Mouse (Mus musculus) hindbrain, embryonic 14.5 days (tissue): Measurements from ENCODE around the gene E2f1. TPM values are rescaled to one million over a fixed set of nuclear protein-coding genes. Genes with fewer than 3 reads are reported as not detected.

ENCODE experiments used
- ATAC-seq: fragments of 200-750 bp; cut with Nextera tagmentation; 2 replicates; pipeline ENCODE4 v1.8.0; 2017; ENCODE audit warnings: moderate number of reproducible peaks, mild to moderate bottlenecking, moderate TSS enrichment, moderate library complexity; ENCODE audit not compliant: low FRiP score
- DNase-seq: peaks from one replicate; pipeline ENCODE4 v3.0.0-alpha.2; 2015; ENCODE audit warnings: low spot score
- H3K27ac ChIP-seq: fragments of 300-500 bp; sonication (generic); 2 replicates; pipeline ENCODE4 v1.5.1; 2014; ENCODE audit warnings: mild to moderate bottlenecking, moderate library complexity
- H3K27me3 ChIP-seq: fragments of 300-500 bp; sonication (generic); 2 replicates; pipeline ENCODE4 v1.6.1; 2014; ENCODE audit warnings: mild to moderate bottlenecking, low read length, mixed read lengths; ENCODE audit not compliant: control insufficient read depth, insufficient read depth
- H3K36me3 ChIP-seq: fragments of 300-500 bp; sonication (generic); replicated peaks from 2 replicates; pipeline ENCODE4 v1.6.1; 2014; ENCODE audit not compliant: control insufficient read depth, insufficient read depth
- H3K4me1 ChIP-seq: fragments of 300-500 bp; sonication (generic); replicated peaks from 2 replicates; pipeline ENCODE4 v1.6.1; 2014; ENCODE audit warnings: antibody characterized with exemption, low read length, mixed read lengths; ENCODE audit not compliant: control insufficient read depth, insufficient read depth
- H3K4me2 ChIP-seq: fragments of 300-500 bp; sonication (generic); replicated peaks from 2 replicates; pipeline ENCODE4 v1.6.1; 2014; ENCODE audit warnings: mild to moderate bottlenecking, moderate library complexity
- H3K4me3 ChIP-seq: fragments of 300-500 bp; sonication (generic); replicated peaks from 2 replicates; pipeline ENCODE4 v1.5.1; 2014; ENCODE audit warnings: mild to moderate bottlenecking, low read length
- H3K9ac ChIP-seq: fragments of 300-500 bp; sonication (generic); 2 replicates; pipeline ENCODE4 v1.6.1; 2014
- H3K9me3 ChIP-seq: fragments of 300-500 bp; sonication (generic); 2 replicates; pipeline ENCODE4 v1.6.1; 2016; ENCODE audit warnings: low read length; ENCODE audit not compliant: control insufficient read depth
- WGBS: fragments of 180-500 bp; shearing (Covaris S2); extraction: QIAGEN DNeasy Blood & Tissue Kit; methylation state at CpG from one replicate; pipeline ENCODE4 v1.1.7; 2014; 5-methylcytosine and 5-hydroxymethylcytosine counted together
- polyA plus RNA-seq: library from polyadenylated mRNA; unstranded; fragments of >200 nt; fragmentation: Nextera tagmentation; extraction: Ambion mirVana; gene quantifications from 2 replicates; pipeline ENCODE4 v1.2.1, GENCODE M21; 2014

Gene E2f1
- polyA plus RNA-seq, 1 experiment from 2014 or later: 2.2 TPM

DNA sequence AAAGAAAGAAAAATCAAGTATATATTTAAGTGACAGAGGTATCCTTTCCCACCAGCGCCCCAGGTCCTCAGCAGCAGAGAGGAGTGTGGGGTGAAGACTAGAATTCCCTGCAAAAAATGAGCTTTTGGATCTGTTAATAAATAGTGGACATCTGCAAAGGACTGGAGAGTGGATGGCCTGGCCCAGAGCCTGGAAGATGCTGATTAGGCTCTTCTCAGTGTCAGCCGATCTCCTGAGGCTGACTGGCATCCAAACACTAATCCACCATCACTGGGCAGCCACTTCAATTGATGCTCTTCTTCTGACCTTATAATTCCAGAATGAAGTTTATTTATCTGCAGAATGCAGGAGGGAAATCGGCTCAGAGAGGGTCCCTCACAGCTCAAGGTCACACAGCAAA lies 3.3 kb upstream of the E2f1 start:
- DNase-seq (no peak), ATAC-seq (no peak)
- Histone ChIP-seq H3K4me1 (peaks cover 11% of the 10 kb centered on the region), H3K27ac (no peak overlapping the region), H3K9ac (no peak overlapping the region), H3K36me3 (no peaks in the 10 kb centered on the region), H3K9me3 (no peaks in the 10 kb centered on the region), H3K4me3 (no peak overlapping the region), H3K27me3 (no peaks in the 10 kb centered on the region), H3K4me2 (no peak overlapping the region)
- WGBS: 78% methylated on average over 3 of the region's 3 CpGs

DNA sequence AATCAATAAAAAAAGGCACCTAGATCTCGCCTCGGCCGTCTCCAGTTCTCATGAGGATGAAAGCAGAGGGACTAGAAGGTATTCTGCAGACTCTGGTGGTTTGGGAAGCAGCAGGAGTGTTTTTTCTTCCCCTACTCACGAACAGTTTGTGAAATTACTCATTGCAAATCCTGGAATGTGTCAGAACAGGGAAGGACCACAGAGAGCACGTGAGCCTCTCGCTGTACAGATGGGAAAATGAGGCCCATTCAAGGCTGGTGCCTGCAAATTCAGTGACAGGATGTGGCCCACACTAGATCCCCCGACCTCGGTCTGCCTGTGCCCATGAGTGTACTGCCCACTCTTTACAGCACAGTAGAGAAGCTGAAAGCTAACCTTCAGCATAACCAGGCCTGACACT lies 2.3 kb upstream of the E2f1 start:
- 76% methylated on average over 8 of the region's 8 CpGs for WGBS
- H3K36me3 ChIP-seq: no peaks in the 10 kb centered on the region
- no peaks in the 10 kb centered on the region for H3K27me3 ChIP-seq
- no peak overlapping the region for H3K4me2 ChIP-seq
- H3K9me3 ChIP-seq: no peaks in the 10 kb centered on the region
- H3K4me1 ChIP-seq: peaks cover 2% of the 10 kb centered on the region; the same call in 1 of the 2 replicates
- no peak overlapping the region for H3K9ac ChIP-seq
- ATAC-seq: no peak
- no peak for DNase-seq
- H3K27ac ChIP-seq: no peak overlapping the region
- H3K4me3 ChIP-seq: no peak overlapping the region

DNA sequence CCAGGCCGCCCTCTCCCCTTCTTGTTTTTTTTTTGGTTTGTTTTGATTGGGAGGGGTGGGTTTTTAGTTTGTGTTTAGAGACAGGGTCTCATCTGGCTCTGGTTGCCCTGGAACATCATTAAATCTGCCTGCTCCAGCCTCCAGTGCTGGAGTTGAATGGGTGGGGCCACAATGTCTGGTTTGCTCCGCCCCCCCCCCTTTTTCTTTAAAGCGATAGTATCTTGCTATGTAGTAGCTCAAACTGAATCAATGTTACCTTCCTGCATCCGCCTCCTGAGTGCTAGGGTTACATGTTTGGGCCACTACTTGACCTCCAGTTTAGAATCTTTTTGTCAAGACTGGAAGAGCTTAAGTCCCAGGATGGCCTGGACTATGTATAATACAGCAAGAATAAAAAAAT lies 1.6 kb upstream of the E2f1 start:
- DNase-seq (no peak), ATAC-seq (no peak)
- Histone ChIP-seq H3K4me2 (no peak overlapping the region), H3K4me3 (no peak overlapping the region), H3K27me3 (no peaks in the 10 kb centered on the region), H3K36me3 (no peaks in the 10 kb centered on the region), H3K27ac (no peak overlapping the region), H3K9me3 (no peaks in the 10 kb centered on the region), H3K4me1 (0 out of 2 replicates have a peak, but pooled peaks cover 4% of the 10 kb centered on the region), H3K9ac (no peak overlapping the region)
- WGBS: 80% methylated on average over 4 of the region's 4 CpGs

DNA sequence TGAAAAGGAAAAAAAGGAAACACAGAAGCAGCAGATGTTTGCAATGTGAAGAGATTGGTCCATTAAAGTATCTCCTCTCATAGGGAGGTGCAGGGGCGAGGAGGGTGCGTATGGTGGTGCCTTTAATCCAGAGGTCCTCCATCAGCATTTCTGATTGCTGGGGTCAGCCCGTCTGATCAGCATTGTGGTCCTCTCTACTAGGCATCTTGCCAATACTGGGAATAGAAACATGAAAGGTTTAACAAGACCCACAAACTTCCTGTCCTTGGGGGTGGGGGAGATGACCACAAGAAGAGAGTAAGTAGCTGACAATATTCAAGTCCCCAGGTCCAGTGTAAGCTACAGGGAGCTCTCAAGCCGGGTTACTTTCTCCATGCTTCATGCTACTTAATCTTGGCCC lies 974 bp upstream of the E2f1 start:
- 0 out of 2 replicates have a peak, but pooled peaks cover 4% of the 10 kb centered on the region for H3K4me1 ChIP-seq
- H3K36me3 ChIP-seq: no peaks in the 10 kb centered on the region
- no peaks in the 10 kb centered on the region for H3K27me3 ChIP-seq
- no peaks in the 10 kb centered on the region for H3K9me3 ChIP-seq
- H3K9ac ChIP-seq: no peak overlapping the region
- DNase-seq: no peak
- peak overlapping the region; percentile 50; the same call in 1 of the 2 replicates for H3K27ac ChIP-seq
- H3K4me3 ChIP-seq: no peak overlapping the region
- peak overlapping the region; percentile 94 for H3K4me2 ChIP-seq
- WGBS: 62% methylated on average over 4 of the region's 4 CpGs
- ATAC-seq: no peak

DNA sequence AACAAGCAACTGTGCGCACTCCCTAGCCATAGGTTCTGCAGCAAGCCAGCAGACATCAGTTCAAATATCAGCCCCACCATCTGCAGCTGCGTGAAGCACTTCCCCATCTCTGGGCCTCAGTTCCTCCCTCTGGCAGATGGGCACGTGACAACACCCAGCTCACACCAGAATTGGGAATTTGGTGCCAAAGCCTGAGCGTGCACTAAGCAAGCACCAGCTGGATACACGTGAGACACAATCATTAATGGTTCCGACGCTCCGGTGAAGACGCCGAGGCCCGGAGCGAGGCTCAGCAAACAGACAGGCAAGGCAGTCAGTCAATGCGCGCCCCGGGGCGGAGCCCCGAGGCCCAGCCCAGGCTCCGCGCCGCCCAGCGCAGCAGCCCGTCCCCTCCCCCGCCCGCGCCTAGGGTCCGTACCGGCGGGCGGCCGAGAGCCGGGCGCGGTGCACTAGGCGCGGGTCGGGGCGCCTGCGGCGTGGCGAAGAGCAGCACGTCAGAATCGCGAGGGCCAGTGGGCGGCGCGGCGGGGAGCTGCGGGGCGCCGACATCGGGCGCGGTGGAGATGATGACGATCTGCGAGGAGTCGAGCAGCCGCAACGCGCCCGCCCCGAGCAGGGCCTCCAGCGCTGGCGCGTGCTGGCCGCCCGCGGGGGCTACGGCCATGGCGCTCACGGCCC lies 482 bp downstream of the E2f1 start:
- ATAC-seq (peak; percentile 49), DNase-seq (no peak)
- peak overlapping the region; percentile 94 for H3K4me2 ChIP-seq

GRCm38 (mm10) chr2:154568329-154569070 lies 1.2 kb downstream of the E2f1 start:
- ATAC-seq (no peak), DNase-seq (no peak)
- WGBS: 6% methylated on average over 10 of the region's 10 CpGs
- Histone ChIP-seq H3K4me3 (peak overlapping the region; percentile 74), H3K4me1 (0 out of 2 replicates have a peak, but pooled peaks cover 4% of the 10 kb centered on the region), H3K9ac (no peak overlapping the region), H3K27ac (peak overlapping the region; percentile 47), H3K27me3 (no peaks in the 10 kb centered on the region), H3K4me2 (peak overlapping the region; percentile 94), H3K36me3 (0 out of 2 replicates have a peak, but pooled peaks cover under 1% of the 10 kb centered on the region), H3K9me3 (no peaks in the 10 kb centered on the region)

More for the DNA sequence above, 482 bp downstream of the E2f1 start:
- under 1% methylated on average over 59 of the region's 70 CpGs for WGBS
- 0 out of 2 replicates have a peak, but pooled peaks cover 4% of the 10 kb centered on the region for H3K4me1 ChIP-seq
- H3K27ac ChIP-seq: peak overlapping the region; percentile 47
- H3K9ac ChIP-seq: peak overlapping the region; percentile 54
- H3K4me3 ChIP-seq: peak overlapping the region; percentile 74
- H3K9me3 ChIP-seq: no peaks in the 10 kb centered on the region
- H3K36me3 ChIP-seq: no peaks in the 10 kb centered on the region
- H3K27me3 ChIP-seq: no peaks in the 10 kb centered on the region

DNA sequence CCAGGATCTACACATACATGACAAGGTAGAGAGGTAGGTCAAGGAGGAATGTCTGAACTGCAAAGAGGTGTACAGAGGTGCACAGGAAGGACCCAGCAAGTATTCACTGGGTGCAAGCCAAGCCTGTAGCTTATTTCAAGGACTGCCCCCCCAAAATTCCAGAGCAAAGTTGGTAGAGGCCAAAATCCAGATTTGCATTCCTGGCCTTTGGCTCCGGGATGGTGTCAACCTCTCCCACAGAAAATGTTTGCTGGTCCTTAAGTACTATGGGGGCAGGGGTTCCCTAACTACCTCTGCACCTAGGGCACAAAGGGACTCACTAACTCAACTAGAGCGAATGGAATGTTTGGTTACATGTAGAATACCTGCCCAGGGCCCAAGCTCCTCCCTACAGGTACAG lies 1.9 kb downstream of the E2f1 start:
- Histone ChIP-seq H3K9me3 (no peaks in the 10 kb centered on the region), H3K4me1 (0 out of 2 replicates have a peak, but pooled peaks cover 4% of the 10 kb centered on the region), H3K27me3 (no peaks in the 10 kb centered on the region), H3K27ac (peak overlapping the region; percentile 47; the same call in 1 of the 2 replicates), H3K36me3 (peaks cover 8% of the 10 kb centered on the region; the same call in 1 of the 2 replicates), H3K9ac (no peak overlapping the region), H3K4me2 (peak overlapping the region; percentile 94), H3K4me3 (no peak overlapping the region)
- WGBS: 65% methylated on average over 2 of the region's 2 CpGs
- no peak for ATAC-seq
- DNase-seq: no peak

- no peak overlapping the region for H3K9ac ChIP-seq
- no peaks in the 10 kb centered on the region for H3K27me3 ChIP-seq
- no peak overlapping the region for H3K27ac ChIP-seq
- H3K4me3 ChIP-seq: no peak overlapping the region
- no peak for DNase-seq
- no peak for ATAC-seq
- no peak overlapping the region for H3K4me2 ChIP-seq
- H3K36me3 ChIP-seq: peaks cover 9% of the 10 kb centered on the region; the same call in 1 of the 2 replicates
- H3K9me3 ChIP-seq: no peaks in the 10 kb centered on the region
- 0 out of 2 replicates have a peak, but pooled peaks cover 4% of the 10 kb centered on the region for H3K4me1 ChIP-seq
- WGBS: 45% methylated on average over 8 of the region's 8 CpGs
These were observed 3.1 kb downstream of the E2f1 start for GRCm38 (mm10) chr2:154566641-154567040.

- Histone ChIP-seq H3K27me3 (no peaks in the 10 kb centered on the region), H3K4me3 (no peak overlapping the region), H3K4me1 (0 out of 2 replicates have a peak, but pooled peaks cover 4% of the 10 kb centered on the region), H3K9ac (no peak overlapping the region), H3K36me3 (peaks cover 9% of the 10 kb centered on the region), H3K9me3 (no peaks in the 10 kb centered on the region), H3K4me2 (no peak overlapping the region), H3K27ac (no peak overlapping the region)
- ATAC-seq (no peak), DNase-seq (no peak)
- 72% methylated on average over 3 of the region's 3 CpGs for WGBS
These were observed 4.1 kb downstream of the E2f1 start for GRCm38 (mm10) chr2:154565562-154565961.
